Mouse (Mus musculus) kidney, postnatal 0 days (tissue): ENCODE measurements around the gene Lztfl1. TPM values are rescaled to one million over a fixed set of nuclear protein-coding genes. Genes with fewer than 3 reads are reported as not detected.

Experiments
- ATAC-seq: fragments of 200-750 bp; cut with Nextera tagmentation; replicated peaks from 2 replicates; pipeline ENCODE4 v1.8.0; 2017; ENCODE audit warnings: low read depth, moderate number of reproducible peaks, moderate TSS enrichment, moderate library complexity; ENCODE audit not compliant: low FRiP score
- DNase-seq: peaks from one replicate; pipeline ENCODE4 v3.0.0-alpha.2; 2016; ENCODE audit warnings: low spot score
- H3K27ac ChIP-seq: fragments of 300-500 bp; sonication (generic); 2 replicates; pipeline ENCODE4 v1.5.1; 2014; ENCODE audit warnings: mild to moderate bottlenecking
- H3K27me3 ChIP-seq: fragments of 300-500 bp; sonication (generic); 2 replicates; pipeline ENCODE4 v1.6.1; 2014; ENCODE audit warnings: low read length, mixed read lengths; ENCODE audit not compliant: insufficient read depth
- H3K36me3 ChIP-seq: fragments of 300-500 bp; sonication (generic); 2 replicates; pipeline ENCODE4 v1.6.1; 2014; ENCODE audit warnings: low read length, mixed read lengths; ENCODE audit not compliant: insufficient read depth
- H3K4me1 ChIP-seq: fragments of 300-500 bp; sonication (generic); replicated peaks from 2 replicates; pipeline ENCODE4 v1.6.1; 2014; ENCODE audit warnings: antibody characterized with exemption, low read length, mixed read lengths; ENCODE audit not compliant: insufficient read depth
- H3K4me2 ChIP-seq: fragments of 300-500 bp; sonication (generic); 2 replicates; pipeline ENCODE4 v1.6.1; 2014; ENCODE audit warnings: mild to moderate bottlenecking, low read length, moderate library complexity, mixed read lengths
- H3K4me3 ChIP-seq: fragments of 300-500 bp; sonication (generic); replicated peaks from 2 replicates; pipeline ENCODE4 v1.5.1; 2014; ENCODE audit warnings: low read depth, low read length
- H3K9ac ChIP-seq: fragments of 300-500 bp; sonication (generic); 2 replicates; pipeline ENCODE4 v1.6.1; 2014; ENCODE audit warnings: low read depth, low read length
- H3K9me3 ChIP-seq: fragments of 300-500 bp; sonication (generic); replicated peaks from 2 replicates; pipeline ENCODE4 v1.6.1; 2016; ENCODE audit warnings: low read length, inconsistent platforms, mixed read lengths
- CTCF ChIP-seq: IDR thresholded peaks from 2 replicates; pipeline ENCODE4 v1.5.1; 2016; ENCODE audit warnings: antibody characterized with exemption, low read depth, mild to moderate bottlenecking, moderate library complexity
- WGBS: fragments of 180-500 bp; shearing (Covaris S2); extraction: QIAGEN DNeasy Blood & Tissue Kit; methylation state at CpG from one replicate; pipeline ENCODE4 v1.1.7; 2014; 5-methylcytosine and 5-hydroxymethylcytosine counted together
- polyA plus RNA-seq: library from polyadenylated mRNA; unstranded; fragments of >200 nt; fragmentation: Nextera tagmentation; extraction: Ambion mirVana; gene quantifications from 2 replicates; pipeline ENCODE4 v1.2.1, GENCODE M21; 2015

Lztfl1 gene
- polyA plus RNA-seq, 1 experiment from 2014 or later: 57.5 TPM

DNA sequence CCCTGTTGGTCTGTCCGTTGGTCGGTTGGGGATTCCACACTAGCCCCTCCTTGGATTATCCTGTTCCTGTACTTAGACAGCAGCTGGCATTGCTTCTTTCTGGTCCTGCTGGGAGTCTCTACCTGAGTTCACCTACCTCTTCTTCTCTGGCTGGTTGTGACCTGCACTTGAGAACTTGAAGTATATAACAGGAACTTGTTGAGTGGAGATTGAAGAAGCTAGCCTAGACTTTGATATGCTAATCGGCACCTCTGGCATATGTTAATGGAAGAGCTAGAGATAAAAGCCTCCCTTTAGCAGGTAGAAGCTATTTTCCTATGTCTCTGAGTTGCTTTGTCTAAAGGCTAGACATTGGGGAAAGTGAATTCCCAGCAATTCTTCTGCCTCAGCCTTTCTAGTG lies 13.8 kb upstream of the Lztfl1 start:
- no peak overlapping the region for H3K4me2 ChIP-seq
- DNase-seq (no peak), ATAC-seq (no peak)
- H3K27me3 ChIP-seq: no peaks in the 10 kb centered on the region
- H3K4me3 ChIP-seq: no peak overlapping the region
- WGBS: 76% methylated on average over 3 of the region's 3 CpGs
- H3K9me3 ChIP-seq: no peaks in the 10 kb centered on the region
- H3K4me1 ChIP-seq: no peaks in the 10 kb centered on the region
- no peak overlapping the region for H3K9ac ChIP-seq
- no peak overlapping the region for H3K27ac ChIP-seq
- no peaks in the 10 kb centered on the region for H3K36me3 ChIP-seq
- TF ChIP-seq CTCF: no peak

DNA sequence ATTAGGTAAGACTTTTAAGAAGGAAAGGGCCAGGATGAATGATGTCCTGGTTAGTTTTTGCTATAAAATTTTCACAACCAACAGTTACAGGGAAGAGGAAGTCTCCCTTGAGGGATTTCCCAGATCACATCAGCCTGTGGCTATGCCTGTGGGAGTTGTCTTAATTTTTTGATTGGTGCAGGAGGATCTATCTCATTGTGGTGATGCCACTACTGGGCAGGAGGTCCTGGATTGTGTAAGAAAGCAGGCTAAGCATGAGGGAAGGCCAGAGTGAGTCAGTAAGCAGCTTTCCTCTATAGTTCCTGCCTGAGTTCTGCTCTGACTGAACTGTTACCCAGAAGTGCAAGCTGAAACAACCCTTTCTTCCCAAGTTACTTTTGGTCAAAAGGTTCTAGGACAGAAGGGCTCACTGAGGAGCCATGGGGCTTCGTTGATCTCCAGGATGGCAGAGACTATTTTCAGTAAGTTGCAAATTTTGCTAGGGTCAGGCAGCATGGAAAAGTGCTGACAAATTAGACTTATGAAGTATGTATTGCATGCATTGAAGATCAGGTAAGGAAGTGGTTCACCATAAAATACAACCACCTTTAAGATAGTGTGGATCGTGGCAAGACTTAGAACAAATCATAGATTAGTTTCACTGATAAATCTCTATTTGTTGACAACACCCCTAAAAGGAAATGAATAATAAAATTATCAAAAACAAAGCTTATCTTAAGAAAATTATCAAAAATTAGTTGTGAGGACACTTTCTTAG lies 5.4 kb upstream of the Lztfl1 start:
- H3K4me3 ChIP-seq: no peak overlapping the region
- no peak overlapping the region for H3K4me2 ChIP-seq
- no peaks in the 10 kb centered on the region for H3K4me1 ChIP-seq
- H3K36me3 ChIP-seq: no peaks in the 10 kb centered on the region
- no peaks in the 10 kb centered on the region for H3K27me3 ChIP-seq
- DNase-seq (no peak), ATAC-seq (no peak)
- no peak overlapping the region for H3K9ac ChIP-seq
- H3K9me3 ChIP-seq: no peaks in the 10 kb centered on the region
- no peak overlapping the region for H3K27ac ChIP-seq
- 71% methylated on average over 2 of the region's 2 CpGs for WGBS
- TF ChIP-seq CTCF: no peak

DNA sequence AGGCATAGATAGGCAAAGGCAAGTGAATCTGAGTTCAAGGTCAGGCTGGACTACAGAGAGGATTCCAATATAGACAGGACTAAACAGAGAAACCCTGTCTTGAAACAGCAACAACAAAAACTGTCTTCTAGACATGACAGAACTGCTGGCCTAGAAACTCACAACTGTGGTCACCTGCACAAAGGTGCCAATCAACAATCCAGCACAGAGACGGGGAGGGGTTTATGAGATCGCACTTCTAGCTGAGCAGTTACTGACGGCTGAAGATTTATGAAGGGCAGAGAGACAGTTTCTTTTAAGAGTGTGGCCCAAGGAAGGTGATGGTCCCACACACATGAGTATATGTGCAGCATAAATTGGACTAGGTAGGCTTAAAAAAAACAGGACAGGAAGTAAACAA lies 1.2 kb downstream of the Lztfl1 start:
- peak overlapping the region; percentile 72; the same call in 1 of the 2 replicates for H3K4me3 ChIP-seq
- DNase-seq (peak; percentile 15), ATAC-seq (no peak)
- WGBS: 25% methylated on average over 3 of the region's 3 CpGs
- H3K36me3 ChIP-seq: 0 out of 2 replicates have a peak, but pooled peaks cover 5% of the 10 kb centered on the region
- H3K27ac ChIP-seq: no peak overlapping the region
- no peak for TF ChIP-seq CTCF
- H3K4me1 ChIP-seq: 0 out of 2 replicates have a peak, but pooled peaks cover 3% of the 10 kb centered on the region
- no peaks in the 10 kb centered on the region for H3K27me3 ChIP-seq
- H3K4me2 ChIP-seq: peak overlapping the region; percentile 52; the same call in 1 of the 2 replicates
- no peaks in the 10 kb centered on the region for H3K9me3 ChIP-seq
- H3K9ac ChIP-seq: no peak overlapping the region

GRCm38 (mm10) chr9:123713111-123713510 lies 4.4 kb downstream of the Lztfl1 start:
- peak; percentile 29 for DNase-seq
- ATAC-seq: no peak
- H3K27me3 ChIP-seq: no peaks in the 10 kb centered on the region
- H3K27ac ChIP-seq: no peak overlapping the region
- H3K36me3 ChIP-seq: peaks cover 14% of the 10 kb centered on the region; the same call in 1 of the 2 replicates
- 82% methylated on average over 2 of the region's 2 CpGs for WGBS
- no peaks in the 10 kb centered on the region for H3K9me3 ChIP-seq
- H3K9ac ChIP-seq: no peak overlapping the region
- H3K4me3 ChIP-seq: no peak overlapping the region
- H3K4me1 ChIP-seq: 0 out of 2 replicates have a peak, but pooled peaks cover 3% of the 10 kb centered on the region
- H3K4me2 ChIP-seq: no peak overlapping the region
- TF ChIP-seq CTCF: peak; percentile 51

DNA sequence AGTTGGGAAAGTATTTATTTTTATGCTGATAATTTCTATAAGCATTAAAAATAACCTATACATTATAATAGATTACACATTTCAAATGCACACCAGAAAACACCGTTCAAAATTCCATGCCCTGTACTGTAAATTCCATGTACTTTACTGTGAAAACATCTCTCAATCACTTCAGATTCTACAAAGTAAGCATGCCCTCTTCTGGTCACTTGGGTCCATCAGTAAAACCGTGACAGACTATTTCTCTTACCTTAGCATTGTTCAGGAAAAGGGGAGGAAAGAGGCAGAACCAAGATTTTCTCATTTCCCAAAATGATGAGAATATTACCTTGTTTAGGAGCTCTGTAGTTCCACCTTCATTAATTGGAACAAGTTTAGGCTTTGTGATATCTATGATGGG lies 8.3 kb downstream of the Lztfl1 start:
- Histone ChIP-seq H3K9me3 (no peaks in the 10 kb centered on the region), H3K27me3 (no peaks in the 10 kb centered on the region), H3K36me3 (peaks cover 23% of the 10 kb centered on the region; the same call in 1 of the 2 replicates), H3K4me2 (no peak overlapping the region), H3K4me3 (no peak overlapping the region), H3K4me1 (no peaks in the 10 kb centered on the region), H3K27ac (no peak overlapping the region), H3K9ac (no peak overlapping the region)
- WGBS: 37% methylated on average over 2 of the region's 2 CpGs
- ATAC-seq (no peak), DNase-seq (peak; percentile 20)
- TF ChIP-seq CTCF: peak; percentile 58

DNA sequence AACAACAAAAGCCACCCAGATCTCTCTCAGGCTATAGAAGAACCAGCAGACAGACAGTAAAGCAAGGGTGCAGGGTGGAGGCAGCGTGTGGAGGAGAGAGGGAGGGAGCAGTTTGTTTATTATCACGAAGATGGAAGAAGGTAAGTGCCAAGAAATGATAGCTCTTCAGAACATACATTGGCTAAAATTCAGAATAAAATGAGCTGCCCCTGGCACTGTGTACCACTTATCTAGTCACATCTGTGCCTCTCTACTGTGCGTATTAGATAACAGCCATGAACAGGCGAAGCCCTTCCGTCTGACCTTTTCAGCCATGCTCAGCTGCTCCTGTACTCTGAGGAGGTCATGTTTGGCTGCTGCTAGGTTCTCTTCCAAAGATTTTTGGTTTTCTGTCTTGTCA lies 15.7 kb downstream of the Lztfl1 start:
- Histone ChIP-seq H3K4me2 (no peak overlapping the region), H3K9me3 (no peaks in the 10 kb centered on the region), H3K4me1 (no peaks in the 10 kb centered on the region), H3K36me3 (peaks cover 15% of the 10 kb centered on the region; the same call in 1 of the 2 replicates), H3K9ac (no peak overlapping the region), H3K27me3 (no peaks in the 10 kb centered on the region), H3K4me3 (no peak overlapping the region), H3K27ac (no peak overlapping the region)
- ATAC-seq (no peak), DNase-seq (no peak)
- TF ChIP-seq CTCF: no peak
- 88% methylated on average over 5 of the region's 5 CpGs for WGBS
